Mouse (Mus musculus) cerebellum, postnatal 4 days (tissue): ENCODE measurements around the gene Olfr1295.

ENCODE experiments used
- DNase-seq, 2 experiments: peaks; one replicate each; pipeline ENCODE4 v3.0.0; 2022; ENCODE audit warnings: low spot score in 2 of 2, mixed read lengths in 1 of 2

The Olfr1295 gene

GRCm38 (mm10) chr2:111569581-111569980 lies at the start of gene Olfr1295:
TSS of gene Olfr1295 (minus strand) at chr2:111569681.
- DNase-seq, result no peak

GRCm38 (mm10) chr2:111540191-111540590 lies 29.3 kb downstream of the Olfr1295 start, which contains the start of gene Olfr1294:
TSS of gene Olfr1294 (minus strand) at chr2:111540291.
- no peak for DNase-seq

- DNase-seq, result no peak
Measured at GRCm38 (mm10) chr2:111524903-111525302, 44.6 kb downstream of the Olfr1295 start, which contains the start of gene Olfr1293-ps. TSS of gene Olfr1293-ps (plus strand) at chr2:111525203.

GRCm38 (mm10) chr2:111517451-111517850 lies 52.0 kb downstream of the Olfr1295 start:
- no peak for DNase-seq
